30 mouse cellular contexts compared by ENCODE assay signal in the genomic region with DNA sequence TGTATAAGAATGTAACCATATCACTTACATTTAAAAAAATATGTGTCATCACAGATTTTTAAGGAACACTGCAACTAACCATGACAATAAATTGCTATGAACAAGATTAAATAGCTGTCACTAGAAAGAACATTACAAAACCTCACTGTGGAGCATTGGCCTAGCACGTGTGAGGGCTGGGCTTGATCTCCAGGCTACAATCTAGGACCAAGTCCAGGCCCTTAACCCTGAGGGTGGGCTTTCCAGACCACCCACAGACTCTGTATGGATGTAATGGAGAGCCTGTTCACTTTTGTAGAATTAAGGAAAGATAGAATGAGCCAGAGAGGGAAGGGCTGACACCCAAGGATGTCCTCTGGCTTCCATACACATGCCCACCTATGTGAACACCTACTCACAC. TPM values are rescaled to one million over a fixed set of nuclear protein-coding genes. Genes with fewer than 3 reads are reported as not detected.
A peak's percentile ranks its signal among the peaks of the same experiment; 100 is the strongest.
DNase-seq lines count a peak whose midpoint lies in the region; ATAC-seq and TF ChIP-seq lines count a peak whose summit lies in the region.
"Had no signal": no experiment of that assay in that cellular context is flagged by ENCODE, and none has a peak within 500 bp of the region (broad histone marks: within the 10 kb centered on the region; RNA-seq: fewer than 3 reads in every experiment).

No protein-coding gene starts in this region.

- no peak for DNase-seq in lung, postnatal 25 days (ENCODE audit: low spot score)
- DNase-seq in lung, postnatal 0 days (ENCODE audit: low spot score): peak; percentile 7
- DNase-seq in lung, postnatal 14 days: no peak
- peak; percentile 11 for DNase-seq in embryonic facial prominence, embryonic 11.5 days (ENCODE audit: low spot score)
- DNase-seq in adrenal gland, postnatal 4 days (ENCODE audit: low spot score in 2 of 2): no peak
- DNase-seq: adrenal gland, adult 2 months; adrenal gland, postnatal 14 days; adrenal gland, postnatal 36 days; cerebellum, adult 11 months; cerebellum, adult 18-20 months; cerebellum, adult 8-10 months; cerebellum, adult 9-11 months; cerebellum, postnatal 14 days; cerebellum, postnatal 36 days; embryo, embryonic 11 days had no signal

- no peaks in the 10 kb centered on the region for H3K9me3 ChIP-seq in intestine, embryonic 16.5 days (ENCODE audit: control insufficient read depth, low read length)
- no peaks in the 10 kb centered on the region for H3K9me3 ChIP-seq in intestine, embryonic 15.5 days
- H3K9me3 ChIP-seq in lung, embryonic 15.5 days: no peaks in the 10 kb centered on the region
- no peaks in the 10 kb centered on the region for H3K9me3 ChIP-seq in lung, postnatal 0 days (ENCODE audit: low read length)
- H3K9me3 ChIP-seq in embryonic facial prominence, embryonic 11.5 days (replicated peaks; ENCODE audit: control insufficient read depth, low read length): no peaks in the 10 kb centered on the region
- H3K9me3 ChIP-seq: embryonic facial prominence, embryonic 13.5 days; embryonic facial prominence, embryonic 15.5 days; forebrain, embryonic 10.5 days; forebrain, embryonic 12.5 days had no signal

- no peak overlapping the region for H3K27ac ChIP-seq in intestine, embryonic 16.5 days (ENCODE audit: low read length)
- H3K27ac ChIP-seq in intestine, embryonic 15.5 days: no peak overlapping the region
- H3K27ac ChIP-seq in lung, embryonic 15.5 days: no peak overlapping the region
- H3K27ac ChIP-seq in lung, postnatal 0 days (ENCODE audit: low read length): no peak overlapping the region
- H3K27ac ChIP-seq in embryonic facial prominence, embryonic 11.5 days (replicated peaks; ENCODE audit: low read depth, low read length): no peak overlapping the region
- H3K27ac ChIP-seq: embryonic facial prominence, embryonic 13.5 days; embryonic facial prominence, embryonic 15.5 days; forebrain, embryonic 10.5 days; forebrain, embryonic 12.5 days had no signal

- no peak overlapping the region for H3K9ac ChIP-seq in intestine, embryonic 16.5 days (ENCODE audit: low read depth, low read length)
- no peak overlapping the region for H3K9ac ChIP-seq in intestine, embryonic 15.5 days
- H3K9ac ChIP-seq in lung, embryonic 15.5 days: no peak overlapping the region
- no peak overlapping the region for H3K9ac ChIP-seq in lung, postnatal 0 days (replicated peaks; ENCODE audit: low read depth)
- H3K9ac ChIP-seq in embryonic facial prominence, embryonic 11.5 days (replicated peaks; ENCODE audit: low read length): no peak overlapping the region
- H3K9ac ChIP-seq: embryonic facial prominence, embryonic 13.5 days; embryonic facial prominence, embryonic 15.5 days; forebrain, embryonic 12.5 days had no signal

- H3K27me3 ChIP-seq in intestine, embryonic 16.5 days (replicated peaks; ENCODE audit: control insufficient read depth, insufficient read depth, low read length): no peaks in the 10 kb centered on the region
- H3K27me3 ChIP-seq in intestine, embryonic 15.5 days (replicated peaks): no peaks in the 10 kb centered on the region
- H3K27me3 ChIP-seq in lung, embryonic 15.5 days: no peaks in the 10 kb centered on the region
- H3K27me3 ChIP-seq in lung, postnatal 0 days (replicated peaks; ENCODE audit: insufficient read depth, low read length): no peaks in the 10 kb centered on the region
- H3K27me3 ChIP-seq in embryonic facial prominence, embryonic 11.5 days (ENCODE audit: control insufficient read depth, insufficient read depth, low read length): no peaks in the 10 kb centered on the region
- H3K27me3 ChIP-seq: embryonic facial prominence, embryonic 13.5 days; embryonic facial prominence, embryonic 15.5 days; forebrain, embryonic 12.5 days had no signal

- H3K36me3 ChIP-seq in intestine, embryonic 16.5 days (ENCODE audit: control insufficient read depth, insufficient read depth, low read length): no peaks in the 10 kb centered on the region
- no peaks in the 10 kb centered on the region for H3K36me3 ChIP-seq in intestine, embryonic 15.5 days
- H3K36me3 ChIP-seq in lung, embryonic 15.5 days: no peaks in the 10 kb centered on the region
- no peaks in the 10 kb centered on the region for H3K36me3 ChIP-seq in lung, postnatal 0 days (ENCODE audit: insufficient read depth, low read length)
- no peaks in the 10 kb centered on the region for H3K36me3 ChIP-seq in embryonic facial prominence, embryonic 11.5 days (replicated peaks; ENCODE audit: control insufficient read depth, insufficient read depth, low read depth, low read length)
- H3K36me3 ChIP-seq: embryonic facial prominence, embryonic 13.5 days; embryonic facial prominence, embryonic 15.5 days; forebrain, embryonic 10.5 days; forebrain, embryonic 12.5 days had no signal

- no peak overlapping the region for H3K4me3 ChIP-seq in intestine, embryonic 16.5 days (ENCODE audit: low read length)
- H3K4me3 ChIP-seq in intestine, embryonic 15.5 days (replicated peaks): no peak overlapping the region
- H3K4me3 ChIP-seq in lung, embryonic 15.5 days: no peak overlapping the region
- no peak overlapping the region for H3K4me3 ChIP-seq in lung, postnatal 0 days (ENCODE audit: low read depth, low read length)
- no peak overlapping the region for H3K4me3 ChIP-seq in embryonic facial prominence, embryonic 11.5 days (ENCODE audit: low read depth, low read length)
- H3K4me3 ChIP-seq: embryonic facial prominence, embryonic 13.5 days; embryonic facial prominence, embryonic 15.5 days; erythroblast, embryonic 14.5 days; forebrain, embryonic 10.5 days; forebrain, embryonic 12.5 days had no signal

- H3K4me2 ChIP-seq in intestine, embryonic 16.5 days (ENCODE audit: low read depth, low read length): no peak overlapping the region
- H3K4me2 ChIP-seq in intestine, embryonic 15.5 days (replicated peaks): no peak overlapping the region
- no peak overlapping the region for H3K4me2 ChIP-seq in lung, embryonic 15.5 days
- no peak overlapping the region for H3K4me2 ChIP-seq in lung, postnatal 0 days (replicated peaks; ENCODE audit: low read depth, low read length)
- H3K4me2 ChIP-seq in embryonic facial prominence, embryonic 11.5 days (ENCODE audit: low read depth, low read length): no peak overlapping the region
- H3K4me2 ChIP-seq: embryonic facial prominence, embryonic 13.5 days; embryonic facial prominence, embryonic 15.5 days; forebrain, embryonic 12.5 days had no signal

- ATAC-seq in intestine, embryonic 16.5 days: 0 out of 2 replicates have a peak, but pooled peaks have one; percentile 47
- ATAC-seq in intestine, embryonic 15.5 days: no peak
- peak; percentile 81; the same call in 1 of the 2 replicates for ATAC-seq in lung, embryonic 15.5 days (ENCODE audit: borderline replicate concordance, extremely low read depth, low FRiP score, low TSS enrichment)
- ATAC-seq in lung, postnatal 0 days: no peak
- no peak for ATAC-seq in embryonic facial prominence, embryonic 11.5 days (replicated peaks; ENCODE audit: insufficient number of reproducible peaks, low FRiP score, low TSS enrichment, low read depth)
- ATAC-seq: forebrain, embryonic 14.5 days; forebrain, embryonic 16.5 days had no signal

- TF ChIP-seq CTCF in lung, postnatal 0 days (IDR thresholded peaks at IDR 0.05): no peak

- TF ChIP-seq EP300 in lung, postnatal 0 days (IDR thresholded peaks at IDR 0.05): no peak

- H3K4me1 ChIP-seq in intestine, embryonic 16.5 days (ENCODE audit: control insufficient read depth, insufficient read depth, low read length): peaks cover 3% of the 10 kb centered on the region
- H3K4me1 ChIP-seq in intestine, embryonic 15.5 days (replicated peaks): 0 out of 2 replicates have a peak, but pooled peaks cover 3% of the 10 kb centered on the region
- H3K4me1 ChIP-seq in lung, embryonic 15.5 days: 0 out of 2 replicates have a peak, but pooled peaks cover 3% of the 10 kb centered on the region
- H3K4me1 ChIP-seq in lung, postnatal 0 days (ENCODE audit: insufficient read depth, low read depth, low read length): no peaks in the 10 kb centered on the region
- H3K4me1 ChIP-seq in embryonic facial prominence, embryonic 11.5 days (ENCODE audit: control insufficient read depth, insufficient read depth, low read length): no peaks in the 10 kb centered on the region
- H3K4me1 ChIP-seq: forebrain, embryonic 10.5 days; forebrain, embryonic 12.5 days had no signal

- WGBS in intestine, embryonic 16.5 days: 42% methylated on average over 1 of the region's 1 CpGs
- WGBS in intestine, embryonic 15.5 days: 43% methylated on average over 1 of the region's 1 CpGs
- 27% methylated on average over 1 of the region's 1 CpGs for WGBS in lung, embryonic 15.5 days
- 38% methylated on average over 1 of the region's 1 CpGs for WGBS in lung, postnatal 0 days
- WGBS in embryonic facial prominence, embryonic 11.5 days: 64% methylated on average over 1 of the region's 1 CpGs

RNA-seq across cellular contexts. Expression of a gene that starts 8.4 kb away (rescaled TPM):
- polyA plus RNA-seq in intestine, embryonic 16.5 days (2015; fragmentation: Nextera tagmentation; extraction: Ambion mirVana): 0.10 and 0.26 TPM in 2 replicates
- polyA plus RNA-seq in intestine, embryonic 15.5 days (2015; fragmentation: Nextera tagmentation; extraction: Ambion mirVana): 0.13 and 0.14 TPM in 2 replicates
- 0.19 TPM in 1 of 2 replicates, not detected in the other for polyA plus RNA-seq in lung, embryonic 15.5 days (2015; fragmentation: Nextera tagmentation; extraction: Ambion mirVana)
- 0.19 and 0.24 TPM in 2 replicates for polyA plus RNA-seq in lung, postnatal 0 days (2015; fragmentation: Nextera tagmentation; extraction: Ambion mirVana)
- 0.25 TPM in 1 of 2 replicates, not detected in the other for polyA plus RNA-seq in embryonic facial prominence, embryonic 11.5 days (2014; fragmentation: Nextera tagmentation; extraction: Ambion mirVana)
- total RNA-seq in adrenal gland, postnatal 4 days (2021): 1 to 10 TPM; 2.5 to 4.0 TPM
- total RNA-seq: common myeloid progenitor, adult 5-6 weeks had no signal
- polyA plus RNA-seq: C2C12; forebrain, embryonic 10.5 days; forebrain, embryonic 12.5 days; forebrain, embryonic 14.5 days; forebrain, embryonic 16.5 days had no signal

RNA-seq across cellular contexts. Expression of a gene that starts 27.9 kb away (rescaled TPM):
- polyA plus RNA-seq in intestine, embryonic 16.5 days (2015; fragmentation: Nextera tagmentation; extraction: Ambion mirVana): not detected in 2 replicates
- not detected in 2 replicates for polyA plus RNA-seq in intestine, embryonic 15.5 days (2015; fragmentation: Nextera tagmentation; extraction: Ambion mirVana)
- polyA plus RNA-seq in lung, embryonic 15.5 days (2015; fragmentation: Nextera tagmentation; extraction: Ambion mirVana): not detected in 2 replicates
- not detected in 2 replicates for polyA plus RNA-seq in lung, postnatal 0 days (2015; fragmentation: Nextera tagmentation; extraction: Ambion mirVana)
- polyA plus RNA-seq in embryonic facial prominence, embryonic 11.5 days (2014; fragmentation: Nextera tagmentation; extraction: Ambion mirVana): not detected in 2 replicates
- total RNA-seq in adrenal gland, postnatal 4 days (2021): not detected
- total RNA-seq: adrenal gland, adult 2 months; adrenal gland, postnatal 14 days; adrenal gland, postnatal 36 days; common myeloid progenitor, adult 5-6 weeks; ES-E14; MEL had no signal
- polyA plus RNA-seq: adrenal gland, adult 2 months; brain, embryonic 14.5 days; C2C12; embryonic facial prominence, embryonic 13.5 days; embryonic facial prominence, embryonic 15.5 days; erythroblast, embryonic 14.5 days; forebrain, embryonic 10.5 days; forebrain, embryonic 12.5 days; forebrain, embryonic 14.5 days; forebrain, embryonic 16.5 days had no signal

Comparison
In these comparisons a context has a peak if more than half of its experiments do, and no peak if none do; other contexts are left out.
1. ATAC-seq: peak in intestine, embryonic 16.5 days (single experiment) and lung, embryonic 15.5 days (single experiment); none in intestine, embryonic 15.5 days (single experiment), lung, postnatal 0 days (single experiment) and embryonic facial prominence, embryonic 11.5 days (single experiment).
2. DNase-seq: peak in lung, postnatal 0 days (single experiment) and embryonic facial prominence, embryonic 11.5 days (single experiment); none in lung, postnatal 25 days (single experiment), lung, postnatal 14 days (single experiment) and adrenal gland, postnatal 4 days (0 of 2).